Mouse (Mus musculus): ENCODE measurements around the gene Tecta. TPM values are rescaled to one million over a fixed set of nuclear protein-coding genes. Genes with fewer than 3 reads are reported as not detected.

Gene Tecta
- polyA plus RNA-seq, 1 experiment from 2014 or later: 0.10 TPM

DNA sequence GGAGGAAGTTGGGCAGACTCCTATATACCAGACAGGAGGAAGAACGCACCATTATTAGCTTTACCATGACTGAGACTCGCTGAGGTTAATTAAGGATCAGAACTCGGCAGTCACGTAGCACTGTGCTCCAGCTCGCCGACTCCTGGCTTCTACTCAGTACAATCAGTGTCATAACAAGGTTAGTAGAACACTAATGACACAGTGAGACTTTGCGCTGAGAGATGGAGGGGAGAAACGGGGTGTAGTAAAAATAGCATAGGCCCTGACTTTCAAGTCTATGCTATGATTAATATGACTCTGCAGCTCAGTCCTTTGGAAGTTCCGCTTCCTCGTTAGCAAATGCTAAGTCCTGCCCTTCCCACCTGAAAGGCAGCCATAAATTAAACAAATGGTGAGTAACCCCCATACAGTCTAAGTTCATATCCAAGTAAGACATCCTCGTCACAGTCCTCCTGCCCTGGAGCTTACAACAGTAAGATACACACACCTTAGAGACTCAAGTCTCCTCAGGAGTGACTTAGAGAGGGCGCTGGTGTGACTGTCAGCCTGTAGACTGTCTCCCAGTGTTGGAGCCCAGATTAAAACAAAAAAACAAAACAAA lies 17.7 kb upstream of the Tecta start:
- no peaks in the 10 kb centered on the region for H3K9me3 ChIP-seq
- no peak for DNase-seq (ENCODE audit: low spot score)
- no peak overlapping the region for H3K4me3 ChIP-seq
- 92% methylated on average over 12 of the region's 12 CpGs for WGBS
- peaks cover 73% of the 10 kb centered on the region for H3K36me3 ChIP-seq (replicated peaks)
- H3K4me1 ChIP-seq: peaks cover 33% of the 10 kb centered on the region
- H3K27me3 ChIP-seq (replicated peaks; ENCODE audit: low read depth, poor library complexity, severe bottlenecking): no peaks in the 10 kb centered on the region
- no peak overlapping the region for H3K27ac ChIP-seq (replicated peaks)

GRCm38 (mm10) chr9:42415184-42415583 lies 15.5 kb upstream of the Tecta start:
- Histone ChIP-seq H3K27ac (replicated peaks) (0 out of 2 replicates have a peak overlapping the region, but pooled peaks have one; percentile 19), H3K4me1 (peaks cover 33% of the 10 kb centered on the region), H3K36me3 (replicated peaks) (peaks cover 52% of the 10 kb centered on the region), H3K27me3 (replicated peaks; ENCODE audit: low read depth, poor library complexity, severe bottlenecking) (no peaks in the 10 kb centered on the region), H3K4me3 (no peak overlapping the region), H3K9me3 (no peaks in the 10 kb centered on the region)
- DNase-seq (ENCODE audit: low spot score): no peak
- 38% methylated on average over 1 of the region's 1 CpGs for WGBS

- Histone ChIP-seq H3K36me3 (replicated peaks) (peaks cover 45% of the 10 kb centered on the region), H3K4me3 (no peak overlapping the region), H3K27ac (replicated peaks) (no peak overlapping the region), H3K4me1 (peaks cover 33% of the 10 kb centered on the region), H3K9me3 (no peaks in the 10 kb centered on the region), H3K27me3 (replicated peaks; ENCODE audit: low read depth, poor library complexity, severe bottlenecking) (no peaks in the 10 kb centered on the region)
- no peak for DNase-seq (ENCODE audit: low spot score)
- whole genome bisulfite sequencing: 86% methylated on average over 12 of the region's 12 CpGs
Measured at GRCm38 (mm10) chr9:42413345-42413744, 13.6 kb upstream of the Tecta start.

DNA sequence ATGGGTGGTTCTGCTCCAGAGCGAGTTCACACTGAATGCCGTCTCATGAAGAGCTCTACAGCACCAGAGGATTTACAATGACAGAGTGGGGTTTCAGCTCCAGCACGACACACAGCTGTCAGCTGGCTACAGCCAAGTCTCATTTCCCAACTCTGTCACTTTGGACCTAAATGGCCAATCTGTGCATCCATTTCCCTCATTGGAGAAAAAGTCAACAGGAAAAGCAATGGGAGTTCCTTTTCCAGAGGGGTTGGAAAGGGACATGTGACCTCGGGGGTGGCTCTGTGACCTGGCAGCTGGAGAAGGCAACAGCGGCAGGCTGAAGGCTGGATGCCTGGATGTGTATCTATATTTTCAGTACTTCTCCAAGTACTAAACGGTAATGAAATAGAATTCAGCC lies 11.6 kb upstream of the Tecta start:
- Histone ChIP-seq H3K9me3 (no peaks in the 10 kb centered on the region), H3K27me3 (replicated peaks; ENCODE audit: low read depth, poor library complexity, severe bottlenecking) (no peaks in the 10 kb centered on the region), H3K4me1 (peaks cover 28% of the 10 kb centered on the region), H3K27ac (replicated peaks) (no peak overlapping the region), H3K4me3 (no peak overlapping the region), H3K36me3 (replicated peaks) (peaks cover 28% of the 10 kb centered on the region)
- DNase-seq (ENCODE audit: low spot score): no peak
- WGBS: 90% methylated on average over 6 of the region's 6 CpGs

GRCm38 (mm10) chr9:42405736-42406135 lies 6.0 kb upstream of the Tecta start:
- Histone ChIP-seq H3K9me3 (no peaks in the 10 kb centered on the region), H3K36me3 (replicated peaks) (no peaks in the 10 kb centered on the region), H3K4me3 (no peak overlapping the region), H3K4me1 (no peaks in the 10 kb centered on the region), H3K27ac (replicated peaks) (no peak overlapping the region), H3K27me3 (replicated peaks; ENCODE audit: low read depth, poor library complexity, severe bottlenecking) (no peaks in the 10 kb centered on the region)
- WGBS: 82% methylated on average over 4 of the region's 4 CpGs
- no peak for DNase-seq (ENCODE audit: low spot score)

GRCm38 (mm10) chr9:42401486-42401885 lies 1.8 kb upstream of the Tecta start:
- 74% methylated on average over 6 of the region's 6 CpGs for WGBS
- Histone ChIP-seq H3K4me3 (no peak overlapping the region), H3K27ac (replicated peaks) (no peak overlapping the region), H3K4me1 (no peaks in the 10 kb centered on the region), H3K36me3 (replicated peaks) (no peaks in the 10 kb centered on the region), H3K27me3 (replicated peaks; ENCODE audit: low read depth, poor library complexity, severe bottlenecking) (no peaks in the 10 kb centered on the region), H3K9me3 (no peaks in the 10 kb centered on the region)
- no peak for DNase-seq (ENCODE audit: low spot score)

GRCm38 (mm10) chr9:42396141-42396540 lies 3.6 kb downstream of the Tecta start:
- no peaks in the 10 kb centered on the region for H3K36me3 ChIP-seq (replicated peaks)
- H3K27me3 ChIP-seq (replicated peaks; ENCODE audit: low read depth, poor library complexity, severe bottlenecking): no peaks in the 10 kb centered on the region
- peaks cover 18% of the 10 kb centered on the region for H3K4me1 ChIP-seq
- WGBS: 77% methylated on average over 2 of the region's 2 CpGs
- H3K9me3 ChIP-seq: no peaks in the 10 kb centered on the region
- no peak for DNase-seq (ENCODE audit: low spot score)
- no peak overlapping the region for H3K4me3 ChIP-seq
- no peak overlapping the region for H3K27ac ChIP-seq (replicated peaks)

DNA sequence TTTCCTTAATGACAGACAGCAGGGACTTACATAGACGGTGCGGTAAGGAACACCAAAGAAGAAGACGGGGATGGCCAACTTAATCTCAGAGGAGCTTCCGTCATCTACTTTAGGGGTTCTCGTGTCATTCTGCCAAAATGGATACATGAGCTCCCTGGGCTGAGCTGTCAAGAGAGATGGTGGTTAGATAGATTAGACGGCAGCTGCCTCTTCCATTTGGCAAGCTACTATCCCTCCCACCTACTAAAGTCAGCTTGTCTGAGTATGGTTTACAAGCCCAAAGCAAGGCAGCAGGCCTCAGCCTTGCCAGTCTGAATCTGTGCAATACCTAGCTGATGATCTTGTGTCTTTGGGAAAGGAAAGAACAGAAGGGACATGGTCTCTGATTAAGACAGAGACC lies 4.8 kb downstream of the Tecta start:
- WGBS: 91% methylated on average over 6 of the region's 6 CpGs
- DNase-seq (ENCODE audit: low spot score): no peak
- no peak overlapping the region for H3K27ac ChIP-seq (replicated peaks)
- H3K4me1 ChIP-seq: peaks cover 18% of the 10 kb centered on the region
- H3K4me3 ChIP-seq: no peak overlapping the region
- no peaks in the 10 kb centered on the region for H3K27me3 ChIP-seq (replicated peaks; ENCODE audit: low read depth, poor library complexity, severe bottlenecking)
- no peaks in the 10 kb centered on the region for H3K36me3 ChIP-seq (replicated peaks)
- no peaks in the 10 kb centered on the region for H3K9me3 ChIP-seq

DNA sequence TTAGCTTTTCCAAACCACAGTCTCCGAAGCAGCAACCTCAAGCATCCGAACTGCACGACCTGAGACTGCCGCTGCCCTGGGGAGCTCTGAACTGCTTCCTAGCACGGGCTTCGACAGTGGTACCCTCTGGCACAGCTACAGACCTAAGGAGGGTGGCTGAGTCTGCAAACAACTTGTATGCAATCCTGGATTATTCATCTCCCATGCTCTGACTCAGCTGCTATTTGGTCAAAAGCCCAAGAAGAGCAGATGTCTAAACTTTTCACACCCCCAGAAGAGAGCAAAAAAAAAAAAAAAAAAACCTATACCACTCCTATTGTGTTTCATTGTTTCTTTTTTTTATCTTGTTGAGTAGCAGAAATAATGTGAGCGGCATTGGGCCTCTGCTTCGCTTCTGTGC lies 5.4 kb downstream of the Tecta start:
- Histone ChIP-seq H3K9me3 (no peaks in the 10 kb centered on the region), H3K27ac (replicated peaks) (no peak overlapping the region), H3K4me3 (no peak overlapping the region), H3K36me3 (replicated peaks) (no peaks in the 10 kb centered on the region), H3K27me3 (replicated peaks; ENCODE audit: low read depth, poor library complexity, severe bottlenecking) (no peaks in the 10 kb centered on the region), H3K4me1 (peaks cover 18% of the 10 kb centered on the region)
- no peak for DNase-seq (ENCODE audit: low spot score)
- 88% methylated on average over 8 of the region's 8 CpGs for WGBS

DNA sequence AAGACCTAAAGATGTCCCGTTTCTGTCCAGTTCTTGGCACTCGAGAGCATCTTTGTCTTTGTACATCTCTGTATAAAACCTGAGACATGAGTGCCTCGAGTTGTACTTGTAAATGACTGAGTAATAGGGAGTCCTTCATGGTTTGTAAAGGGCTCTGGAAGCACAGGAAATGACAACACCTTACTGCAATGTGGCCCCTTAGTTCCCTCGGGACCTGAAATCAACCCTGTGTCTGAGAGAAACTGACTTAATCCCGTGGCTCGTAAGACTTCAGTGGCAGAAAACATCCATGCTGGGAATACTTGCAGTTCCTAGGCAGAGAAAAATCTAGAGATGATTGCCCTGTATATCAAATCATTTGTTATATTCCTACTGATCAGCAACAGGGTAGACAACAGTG lies 6.8 kb downstream of the Tecta start:
- DNase-seq (ENCODE audit: low spot score): no peak
- 61% methylated on average over 6 of the region's 6 CpGs for WGBS
- Histone ChIP-seq H3K27me3 (replicated peaks; ENCODE audit: low read depth, poor library complexity, severe bottlenecking) (no peaks in the 10 kb centered on the region), H3K9me3 (no peaks in the 10 kb centered on the region), H3K4me3 (no peak overlapping the region), H3K27ac (replicated peaks) (no peak overlapping the region), H3K36me3 (replicated peaks) (no peaks in the 10 kb centered on the region), H3K4me1 (peaks cover 18% of the 10 kb centered on the region)

- Histone ChIP-seq H3K9me3 (no peaks in the 10 kb centered on the region), H3K27ac (replicated peaks) (no peak overlapping the region), H3K36me3 (replicated peaks) (no peaks in the 10 kb centered on the region), H3K27me3 (replicated peaks; ENCODE audit: low read depth, poor library complexity, severe bottlenecking) (no peaks in the 10 kb centered on the region), H3K4me3 (no peak overlapping the region), H3K4me1 (peaks cover 16% of the 10 kb centered on the region)
- WGBS: 51% methylated on average over 4 of the region's 4 CpGs
- DNase-seq (ENCODE audit: low spot score): no peak
Measured at GRCm38 (mm10) chr9:42388490-42388889, 11.2 kb downstream of the Tecta start.

DNA sequence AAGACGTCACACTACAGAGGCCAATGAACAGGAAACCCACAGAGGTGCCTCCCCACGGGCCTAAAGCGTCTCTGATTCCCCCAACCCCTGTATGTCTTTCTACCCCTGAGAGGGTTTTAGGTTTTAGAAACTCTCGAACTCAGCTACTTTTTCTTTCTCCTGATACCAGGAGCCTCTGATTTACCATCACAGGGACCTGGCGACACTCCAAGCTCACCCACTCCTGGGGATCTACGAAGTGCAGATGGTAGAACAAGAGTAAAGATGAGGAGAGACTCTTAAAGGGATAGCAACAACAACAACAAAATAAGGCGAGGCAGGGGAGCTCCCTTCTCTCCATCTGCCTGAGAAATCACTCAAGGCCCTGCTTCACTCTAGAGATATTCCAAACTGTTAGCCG lies 12.7 kb downstream of the Tecta start:
- peaks cover 9% of the 10 kb centered on the region for H3K4me1 ChIP-seq
- WGBS: 78% methylated on average over 8 of the region's 8 CpGs
- DNase-seq (ENCODE audit: low spot score): no peak

GRCm38 (mm10) chr9:42385656-42386055 lies 14.1 kb downstream of the Tecta start:
- H3K27ac ChIP-seq (replicated peaks): no peak overlapping the region
- no peak for DNase-seq (ENCODE audit: low spot score)
- 85% methylated on average over 13 of the region's 13 CpGs for WGBS
- H3K36me3 ChIP-seq (replicated peaks): no peaks in the 10 kb centered on the region
- no peaks in the 10 kb centered on the region for H3K4me1 ChIP-seq
- no peaks in the 10 kb centered on the region for H3K27me3 ChIP-seq (replicated peaks; ENCODE audit: low read depth, poor library complexity, severe bottlenecking)
- H3K9me3 ChIP-seq: no peaks in the 10 kb centered on the region
- no peak overlapping the region for H3K4me3 ChIP-seq

More for the DNA sequence above, 12.7 kb downstream of the Tecta start:
- no peaks in the 10 kb centered on the region for H3K9me3 ChIP-seq
- no peaks in the 10 kb centered on the region for H3K27me3 ChIP-seq (replicated peaks; ENCODE audit: low read depth, poor library complexity, severe bottlenecking)
- H3K27ac ChIP-seq (replicated peaks): no peak overlapping the region
- no peak overlapping the region for H3K4me3 ChIP-seq
- H3K36me3 ChIP-seq (replicated peaks): no peaks in the 10 kb centered on the region
